In the genomic region with DNA sequence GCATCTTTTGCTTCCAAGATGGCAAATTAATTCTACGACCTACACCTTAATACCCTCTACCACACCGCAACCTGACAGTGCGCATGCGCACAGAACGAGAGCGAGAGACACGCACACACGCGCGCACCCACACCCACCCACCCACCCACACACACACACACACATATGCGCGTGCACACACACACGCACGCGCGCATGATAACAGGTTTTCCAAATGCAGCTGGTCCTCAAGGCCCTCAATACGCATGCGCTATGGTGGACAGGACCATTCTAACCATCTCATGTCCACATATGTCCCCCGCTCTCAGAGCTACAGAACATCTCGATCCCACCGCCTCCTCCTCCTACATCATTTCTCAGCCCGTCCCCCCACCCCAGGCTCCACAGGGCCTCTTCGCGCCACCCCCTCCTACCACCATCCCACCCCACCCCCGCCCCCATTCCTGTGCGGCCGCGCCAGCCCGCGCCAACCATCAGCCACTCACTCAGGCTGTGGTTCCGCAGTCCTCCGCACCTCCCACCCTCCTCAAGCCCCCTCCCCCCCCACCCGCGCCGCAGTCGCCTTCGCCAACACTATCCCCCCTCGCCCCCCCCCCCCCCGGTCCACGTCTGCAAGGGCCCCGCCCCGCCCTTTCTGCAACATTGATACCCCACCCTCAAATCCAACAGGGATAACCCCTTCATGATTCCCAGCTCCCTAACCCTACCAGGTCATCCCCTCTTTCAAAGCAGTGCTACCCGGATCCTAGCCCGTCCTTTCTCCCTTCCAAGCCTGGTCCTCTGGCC, we compare ENCODE assay signal across 9 mouse cellular contexts. TPM values are rescaled to one million over a fixed set of nuclear protein-coding genes. Genes with fewer than 3 reads are reported as not detected.
DNase-seq lines count a peak whose midpoint lies in the region; ATAC-seq lines count a peak whose summit lies in the region.
"Had no signal": no experiment of that assay in that cellular context is flagged by ENCODE, and none has a peak within 500 bp of the region (broad histone marks: within the 10 kb centered on the region; RNA-seq: fewer than 3 reads in every experiment).

No protein-coding gene starts in this region.

- peaks cover 51% of the 10 kb centered on the region for H3K27me3 ChIP-seq in megakaryocyte, embryonic 14.5 days (replicated peaks)
- peaks cover 36% of the 10 kb centered on the region for H3K27me3 ChIP-seq in embryonic facial prominence, embryonic 10.5 days (replicated peaks; ENCODE audit: low read depth, poor library complexity, severe bottlenecking)
- H3K27me3 ChIP-seq in hindbrain, embryonic 14.5 days (ENCODE audit: control insufficient read depth, insufficient read depth, low read length): no peaks in the 10 kb centered on the region
- H3K27me3 ChIP-seq in liver, embryonic 12.5 days (replicated peaks): peaks cover 43% of the 10 kb centered on the region

- 0 out of 2 replicates have a peak, but pooled peaks cover 4% of the 10 kb centered on the region for H3K9me3 ChIP-seq in megakaryocyte, embryonic 14.5 days
- no peaks in the 10 kb centered on the region for H3K9me3 ChIP-seq in embryonic facial prominence, embryonic 10.5 days
- no peaks in the 10 kb centered on the region for H3K9me3 ChIP-seq in hindbrain, embryonic 14.5 days (ENCODE audit: control insufficient read depth, low read length)
- no peaks in the 10 kb centered on the region for H3K9me3 ChIP-seq in liver, embryonic 12.5 days (replicated peaks)

- no peaks in the 10 kb centered on the region for H3K36me3 ChIP-seq in megakaryocyte, embryonic 14.5 days (replicated peaks; ENCODE audit: low read length)
- H3K36me3 ChIP-seq in embryonic facial prominence, embryonic 10.5 days (replicated peaks): peaks cover 41% of the 10 kb centered on the region
- H3K36me3 ChIP-seq in hindbrain, embryonic 14.5 days (replicated peaks; ENCODE audit: control insufficient read depth, insufficient read depth): peaks cover 41% of the 10 kb centered on the region
- H3K36me3 ChIP-seq in liver, embryonic 12.5 days: no peaks in the 10 kb centered on the region

- 45% methylated on average over 36 of the region's 44 CpGs for WGBS in embryonic facial prominence, embryonic 10.5 days
- 35% methylated on average over 25 of the region's 44 CpGs for WGBS in hindbrain, embryonic 14.5 days
- WGBS in liver, embryonic 12.5 days (ENCODE audit: insufficient replicate concordance): 36% methylated on average over 29 of the region's 44 CpGs

- H3K9ac ChIP-seq in hindbrain, embryonic 14.5 days: peak overlapping the region; percentile 71
- no peak overlapping the region for H3K9ac ChIP-seq in liver, embryonic 12.5 days

- ATAC-seq in megakaryocyte, adult 5-6 weeks (ENCODE audit: poor library complexity, severe bottlenecking): no peak
- ATAC-seq in hindbrain, embryonic 14.5 days (ENCODE audit: low FRiP score): peak; percentile 78
- no peak for ATAC-seq in liver, embryonic 12.5 days

- DNase-seq in embryonic facial prominence, embryonic 10.5 days (ENCODE audit: low spot score): peak; percentile 50
- DNase-seq in hindbrain, embryonic 14.5 days (ENCODE audit: low spot score): peak; percentile 74
- DNase-seq in right cerebral cortex, adult 2 months (ENCODE audit: low spot score in 2 of 2): peak; percentile 38 to 55
- no peak for DNase-seq in ovary, adult 18-20 months (ENCODE audit: low spot score)
- no peak for DNase-seq in adrenal gland, postnatal 4 days (ENCODE audit: low spot score in 2 of 2)

- H3K27ac ChIP-seq in embryonic facial prominence, embryonic 10.5 days (replicated peaks): peak overlapping the region; percentile 81
- peak overlapping the region; percentile 84 for H3K27ac ChIP-seq in hindbrain, embryonic 14.5 days
- no peak overlapping the region for H3K27ac ChIP-seq in liver, embryonic 12.5 days
- H3K27ac ChIP-seq: macrophage had no signal

- H3K4me3 ChIP-seq in megakaryocyte, embryonic 14.5 days (replicated peaks): peak overlapping the region; percentile 78
- peak overlapping the region; percentile 64 for H3K4me3 ChIP-seq in embryonic facial prominence, embryonic 10.5 days
- H3K4me3 ChIP-seq in hindbrain, embryonic 14.5 days (replicated peaks; ENCODE audit: low read length): peak overlapping the region; percentile 58
- H3K4me3 ChIP-seq in liver, embryonic 12.5 days: peak overlapping the region; percentile 34

- peak overlapping the region; percentile 51 for H3K4me2 ChIP-seq in hindbrain, embryonic 14.5 days (replicated peaks)
- peak overlapping the region; percentile 53 for H3K4me2 ChIP-seq in liver, embryonic 12.5 days

- peaks cover 6% of the 10 kb centered on the region; the same call in 1 of the 2 replicates for H3K4me1 ChIP-seq in megakaryocyte, embryonic 14.5 days
- no peaks in the 10 kb centered on the region for H3K4me1 ChIP-seq in embryonic facial prominence, embryonic 10.5 days
- no peaks in the 10 kb centered on the region for H3K4me1 ChIP-seq in hindbrain, embryonic 14.5 days (replicated peaks; ENCODE audit: control insufficient read depth, insufficient read depth, low read length)
- no peaks in the 10 kb centered on the region for H3K4me1 ChIP-seq in liver, embryonic 12.5 days

RNA-seq across cellular contexts. Expression of a gene that starts 1.1 kb away (rescaled TPM):
- polyA plus RNA-seq in megakaryocyte, embryonic 14.5 days (2012; ENCODE audit: insufficient read depth, low replicate concordance): not detected in 2 replicates
- total RNA-seq in megakaryocyte, adult 5-6 weeks (2015): not detected in 2 replicates
- total RNA-seq in megakaryocyte, adult 5-6 weeks (2017): not detected in 2 replicates
- polyA plus RNA-seq in embryonic facial prominence, embryonic 10.5 days (2016; fragmentation: Nextera tagmentation; extraction: Ambion mirVana): 44.6 TPM in 2 replicates
- 101 and 110 TPM in 2 replicates for polyA plus RNA-seq in hindbrain, embryonic 14.5 days (2014; fragmentation: Nextera tagmentation; extraction: Ambion mirVana)
- 4.1 and 4.4 TPM in 2 replicates for polyA plus RNA-seq in liver, embryonic 12.5 days (2016; fragmentation: Nextera tagmentation; extraction: Ambion mirVana)
- total RNA-seq in adrenal gland, postnatal 4 days (2021): 10 to 100 TPM; 18.8 to 23.2 TPM
- polyA plus RNA-seq: macrophage had no signal

Comparison
In these comparisons a context has a peak if more than half of its experiments do, and no peak if none do; other contexts are left out.
1. DNase-seq: peak in embryonic facial prominence, embryonic 10.5 days (single experiment), hindbrain, embryonic 14.5 days (single experiment) and right cerebral cortex, adult 2 months (2 of 2); none in ovary, adult 18-20 months (single experiment) and adrenal gland, postnatal 4 days (0 of 2).
2. Peak in every context shown above with its lines, with median percentiles within 50 percentile points of each other: H3K4me3 ChIP-seq.